Mouse (Mus musculus) retina, adult 2 months (tissue): ENCODE results near the gene Fez2.
A peak's percentile ranks its signal among the peaks of the same experiment; 100 is the strongest.

Experiments
- DNase-seq: peaks from one replicate; pipeline ENCODE4 v3.0.0-alpha.2; 2012; ENCODE audit warnings: low read depth, low spot score

Gene Fez2

GRCm38 (mm10) chr17:78417381-78418281, at the start of gene Fez2:
Gene Fez2, minus strand, starts transcription at chr17:78418152.
- peak; percentile 57 for DNase-seq

GRCm38 (mm10) chr17:78465500-78465899, 47.5 kb upstream of the Fez2 start:
- DNase-seq: no peak

- no peak for DNase-seq
Measured at GRCm38 (mm10) chr17:78465071-78465470, 47.1 kb upstream of the Fez2 start.

GRCm38 (mm10) chr17:78460140-78460539, 42.2 kb upstream of the Fez2 start:
- DNase-seq: no peak

DNA sequence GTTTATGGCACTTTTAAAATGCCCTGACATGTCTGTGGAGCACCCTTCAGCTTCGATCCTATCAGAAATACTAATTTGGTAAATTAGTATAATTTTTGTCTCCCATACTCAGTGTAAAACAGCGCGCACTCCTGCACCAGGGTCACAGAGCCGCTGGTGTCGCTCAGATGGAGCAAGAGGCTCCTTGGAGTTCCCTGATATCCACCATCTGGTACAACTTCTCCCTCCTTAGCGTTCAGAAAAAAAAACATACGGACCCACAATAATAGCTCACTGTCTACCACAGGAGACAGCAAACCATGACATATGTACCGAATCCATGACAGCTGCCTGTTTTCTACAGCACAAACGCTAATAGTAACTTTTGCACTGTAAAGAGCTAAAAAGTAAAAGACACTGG, 37.6 kb upstream of the Fez2 start:
- DNase-seq: no peak

DNA sequence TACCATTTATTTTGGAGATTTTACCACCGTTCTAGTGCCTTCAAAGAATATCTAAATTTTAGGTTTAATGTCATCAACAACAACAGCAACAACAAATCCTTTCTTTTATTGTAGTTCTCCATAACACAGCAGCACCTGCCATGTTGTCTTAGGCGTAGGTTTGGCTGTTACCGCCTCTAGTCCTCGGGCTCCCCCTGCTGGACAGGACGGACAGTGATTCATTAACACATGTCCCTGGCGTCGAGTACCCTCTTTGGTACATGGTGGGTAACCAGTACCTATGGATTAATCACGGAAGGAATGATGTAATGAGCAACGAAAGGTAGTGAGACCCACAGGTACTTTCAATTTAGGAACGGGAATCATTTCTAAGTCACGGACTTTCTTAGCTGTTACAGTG, 37.2 kb upstream of the Fez2 start:
- peak; percentile 23 for DNase-seq

GRCm38 (mm10) chr17:78454189-78454977, 36.4 kb upstream of the Fez2 start:
- peak; percentile 13 for DNase-seq

- DNase-seq: no peak
Measured at GRCm38 (mm10) chr17:78453529-78453928, 35.6 kb upstream of the Fez2 start.

DNA sequence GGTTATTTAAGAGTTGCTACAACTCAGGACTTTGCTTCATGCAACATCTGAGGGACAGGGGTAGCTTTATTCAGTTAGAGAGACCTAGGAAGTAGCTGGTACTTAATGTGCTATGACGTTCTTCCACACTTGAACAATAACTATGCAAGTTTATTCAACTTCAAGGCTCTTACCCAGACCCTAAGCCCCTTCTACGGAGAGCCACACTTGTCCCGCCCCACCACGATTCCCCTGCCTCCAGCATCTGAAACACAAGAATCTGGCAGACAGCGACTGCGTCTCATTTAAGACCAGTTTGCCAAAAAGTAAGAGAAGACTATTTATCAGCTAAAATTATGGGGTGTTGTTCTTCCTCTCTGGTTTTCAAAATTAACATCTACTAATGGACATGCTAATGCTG, 33.9 kb upstream of the Fez2 start:
- no peak for DNase-seq

DNA sequence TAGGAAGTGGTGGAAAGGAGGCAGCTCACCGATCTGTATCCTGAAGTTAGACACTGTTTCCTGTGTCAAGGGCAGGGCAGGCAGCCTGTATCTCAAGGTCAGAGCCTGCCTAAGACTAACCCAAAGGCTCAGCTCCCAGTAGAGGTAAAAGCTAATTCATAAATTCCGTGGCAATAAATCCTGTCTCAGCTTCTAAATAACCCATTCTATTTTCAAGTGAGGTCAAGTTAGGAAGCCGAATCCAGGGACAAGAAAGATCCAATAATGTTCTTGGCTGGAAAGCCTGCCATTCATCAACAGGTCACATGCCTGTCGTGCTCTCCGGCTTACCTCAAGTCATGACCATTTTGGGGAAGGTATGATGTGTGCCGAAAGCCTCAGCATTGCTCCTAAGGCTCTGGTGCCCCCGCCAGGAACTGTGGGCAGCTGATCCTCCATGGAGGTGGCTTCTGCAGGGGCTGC, 33.4 kb upstream of the Fez2 start:
- DNase-seq: no peak

GRCm38 (mm10) chr17:78449635-78450197, 31.8 kb upstream of the Fez2 start:
- DNase-seq: no peak

DNA sequence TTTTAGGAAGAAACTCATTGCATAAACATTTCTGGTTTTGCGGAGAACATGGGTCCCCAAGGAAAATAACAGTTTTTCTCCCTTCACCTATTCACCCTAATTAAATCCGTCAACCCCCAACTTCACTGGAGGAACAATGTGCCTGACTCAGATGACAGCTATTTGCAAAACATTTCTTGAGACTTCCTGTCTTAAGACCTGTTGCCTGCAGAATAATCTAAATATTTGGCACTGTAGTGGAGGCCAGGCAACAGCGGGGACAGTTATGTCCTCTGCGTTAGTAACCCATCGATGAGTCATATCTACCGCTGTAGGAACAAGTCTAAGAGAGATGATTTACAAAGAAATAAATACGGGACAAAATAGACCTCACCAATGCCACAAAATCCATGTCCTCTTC, 26.9 kb upstream of the Fez2 start:
- no peak for DNase-seq

GRCm38 (mm10) chr17:78440771-78441170, 22.8 kb upstream of the Fez2 start:
- DNase-seq: no peak

- DNase-seq: no peak
Measured at GRCm38 (mm10) chr17:78437161-78437560, 19.2 kb upstream of the Fez2 start.

GRCm38 (mm10) chr17:78435661-78436060, 17.7 kb upstream of the Fez2 start:
- DNase-seq: no peak

GRCm38 (mm10) chr17:78434746-78435145, 16.8 kb upstream of the Fez2 start:
- no peak for DNase-seq

DNA sequence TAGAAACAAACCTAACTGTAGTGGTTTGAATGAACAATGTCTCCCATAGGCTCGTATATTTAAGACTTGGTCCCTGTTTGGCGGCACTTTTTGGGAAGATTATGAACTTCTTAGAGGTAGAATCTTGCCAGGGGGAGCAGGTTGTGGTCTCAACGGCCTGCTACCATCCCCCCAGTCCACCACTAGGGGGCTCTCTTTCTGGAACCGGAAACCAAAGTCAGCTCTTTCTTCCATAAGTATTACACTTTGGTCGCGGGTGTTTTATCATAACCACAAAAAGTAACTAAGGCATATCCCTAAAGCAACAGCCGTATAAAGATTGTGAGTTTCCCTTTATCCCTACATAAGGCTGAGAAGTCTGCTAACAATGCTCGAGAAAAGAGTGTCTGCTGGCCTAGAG, 12.4 kb upstream of the Fez2 start:
- no peak for DNase-seq

DNA sequence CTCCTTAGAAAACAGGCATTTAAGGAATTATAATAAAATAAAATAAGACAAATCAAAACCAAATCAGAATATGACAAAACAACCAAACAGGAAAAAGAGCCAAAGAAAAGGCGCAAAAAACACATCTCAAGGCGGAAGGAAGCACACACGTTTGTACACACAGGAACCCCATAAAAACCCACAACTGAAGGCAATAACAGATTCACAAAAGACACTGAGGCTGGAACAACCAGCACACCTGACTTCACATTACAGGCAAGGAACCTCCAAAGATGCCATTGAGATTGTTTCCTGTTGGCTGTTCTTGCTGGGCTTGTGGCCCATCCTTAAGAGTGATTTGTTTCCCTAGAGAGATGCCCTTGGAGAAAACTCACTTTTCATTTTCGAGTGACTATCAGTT, 11.1 kb upstream of the Fez2 start:
- DNase-seq: no peak

- no peak for DNase-seq
Measured at GRCm38 (mm10) chr17:78425026-78425425, 7.1 kb upstream of the Fez2 start.

GRCm38 (mm10) chr17:78419216-78419615, 1.3 kb upstream of the Fez2 start:
- no peak for DNase-seq

DNA sequence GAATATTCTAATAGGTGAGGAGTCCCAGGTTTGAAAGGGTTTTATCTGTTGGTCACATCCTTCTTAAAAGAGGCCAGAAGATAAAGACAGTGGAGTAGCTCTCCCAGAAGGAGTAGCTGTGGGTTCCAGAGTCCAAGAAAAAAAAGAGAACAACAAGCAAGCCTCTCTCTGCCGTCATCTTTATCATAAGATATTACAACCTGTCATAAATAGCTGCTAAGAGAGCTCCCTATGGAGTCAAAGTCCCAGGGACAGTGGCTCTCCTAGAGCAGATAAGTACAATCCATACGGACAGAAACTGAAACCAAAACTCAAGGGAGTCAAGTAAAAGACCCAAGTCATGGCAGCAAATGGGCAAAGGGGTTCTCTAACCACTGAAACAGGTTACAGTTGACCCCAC, 2.7 kb downstream of the Fez2 start:
- no peak for DNase-seq

- DNase-seq: no peak
Measured at GRCm38 (mm10) chr17:78409900-78410299, 8.1 kb downstream of the Fez2 start.
